Mouse (Mus musculus): ENCODE data around the gene Lrig1.

- TF ChIP-seq GATA1 (IDR thresholded peaks at IDR 0.05; ENCODE audit: borderline replicate concordance, low read length): no peak
- TF ChIP-seq FLI1 (IDR thresholded peaks at IDR 0.05; ENCODE audit: low read length): no peak
Observed at GRCm38 (mm10) chr6:94625896-94626295, 74.1 kb downstream of the Lrig1 start.

All from megakaryocyte, embryonic 14.5 days (primary cell).